Mouse (Mus musculus) cerebellum, postnatal 36 days (tissue): Measurements from ENCODE around the gene Cxcl2.

Experiments used
- DNase-seq, 2 experiments: peaks; one replicate each; pipeline ENCODE4 v3.0.0; 2021 to 2022; ENCODE audit warnings: mixed read lengths in 2 of 2

Cxcl2 gene

DNA sequence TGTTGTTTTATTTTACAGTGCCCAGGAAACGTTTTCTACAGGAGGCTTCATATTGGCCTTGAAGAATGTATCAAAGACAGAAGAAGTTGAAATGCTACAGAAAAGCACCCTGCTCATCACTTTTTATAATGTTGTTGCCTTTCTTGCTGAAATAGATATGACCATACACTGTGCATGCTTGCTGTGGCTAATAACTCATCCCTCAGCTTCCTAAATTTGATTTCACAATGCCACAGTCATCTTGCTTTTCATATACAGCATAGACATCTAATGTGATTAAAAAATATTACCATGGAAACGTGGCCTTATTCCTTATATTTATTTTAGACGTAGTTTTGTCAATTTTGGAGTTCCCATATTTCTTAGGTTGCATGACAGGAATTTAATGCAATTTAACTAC is 6.2 kb upstream of the Cxcl2 start:
- no peak for DNase-seq

- no peak for DNase-seq
Measured at GRCm38 (mm10) chr5:90899308-90899707, 4.4 kb upstream of the Cxcl2 start.

DNA sequence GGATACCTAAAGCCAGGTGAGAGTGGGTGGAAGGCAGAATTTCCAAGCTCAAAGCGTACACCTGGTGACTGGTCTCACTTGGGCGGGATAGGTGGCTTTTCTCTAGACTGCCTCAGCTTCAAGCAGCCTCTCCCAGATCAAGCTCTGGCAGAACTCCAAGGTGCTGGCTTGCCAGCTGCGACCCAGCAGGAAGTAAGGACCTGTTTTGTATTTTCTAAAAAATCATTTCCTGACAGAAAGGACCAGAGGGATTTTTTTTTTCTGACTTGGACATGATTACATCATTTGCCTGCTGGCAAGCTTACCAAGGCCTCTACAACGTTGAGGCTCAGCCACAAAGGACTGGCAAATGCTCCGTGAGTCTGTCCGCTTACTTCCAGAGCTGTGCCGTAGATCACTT is 3.5 kb upstream of the Cxcl2 start:
- peak; percentile 73 to 79 for DNase-seq

DNA sequence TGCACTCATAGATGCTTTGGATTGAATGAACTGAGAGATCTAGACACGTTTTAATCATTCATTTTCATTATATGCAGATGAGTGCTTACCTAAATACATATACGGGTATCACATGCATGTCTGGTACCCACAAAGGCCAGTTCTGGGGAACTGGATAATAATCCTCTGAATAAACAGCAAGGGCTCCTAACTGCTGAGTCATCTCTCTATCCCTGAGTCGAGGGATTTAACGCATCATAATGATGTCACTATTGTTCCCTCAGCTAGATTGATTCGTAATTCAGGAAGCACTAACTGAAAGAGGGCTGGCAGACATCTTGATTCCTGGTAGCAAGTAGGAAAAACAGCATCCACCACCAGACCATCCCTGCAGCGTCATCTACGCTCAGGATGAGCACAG is 3.0 kb upstream of the Cxcl2 start:
- DNase-seq = no peak

GRCm38 (mm10) chr5:90902380-90903260 is 1.1 kb upstream of the Cxcl2 start:
- peak in 1 of 2 experiments; percentile 10 for DNase-seq

DNA sequence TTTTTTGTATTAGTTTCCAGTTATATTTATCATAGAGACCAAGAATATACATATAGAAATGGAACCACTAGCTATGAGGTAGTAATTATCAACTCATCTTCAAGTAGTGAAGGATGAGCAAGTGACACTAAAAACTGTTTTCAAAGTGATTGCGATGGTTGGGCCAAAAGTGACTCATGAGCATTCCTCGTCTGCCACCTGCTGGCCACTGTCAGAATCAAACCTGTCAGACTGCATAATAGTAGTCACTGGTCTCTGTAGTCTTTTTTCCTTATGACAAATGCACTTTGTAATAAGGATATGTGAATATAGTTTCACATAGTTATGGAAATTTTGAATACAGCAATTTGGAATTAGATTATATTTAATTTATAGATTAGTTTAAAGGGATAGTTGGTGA is 5.3 kb downstream of the Cxcl2 start:
- peak; percentile 68 to 75 for DNase-seq

GRCm38 (mm10) chr5:90919495-90919894 is 15.8 kb downstream of the Cxcl2 start:
- DNase-seq = no peak

- no peak for DNase-seq
Measured at GRCm38 (mm10) chr5:90922958-90923357, 19.3 kb downstream of the Cxcl2 start.

DNA sequence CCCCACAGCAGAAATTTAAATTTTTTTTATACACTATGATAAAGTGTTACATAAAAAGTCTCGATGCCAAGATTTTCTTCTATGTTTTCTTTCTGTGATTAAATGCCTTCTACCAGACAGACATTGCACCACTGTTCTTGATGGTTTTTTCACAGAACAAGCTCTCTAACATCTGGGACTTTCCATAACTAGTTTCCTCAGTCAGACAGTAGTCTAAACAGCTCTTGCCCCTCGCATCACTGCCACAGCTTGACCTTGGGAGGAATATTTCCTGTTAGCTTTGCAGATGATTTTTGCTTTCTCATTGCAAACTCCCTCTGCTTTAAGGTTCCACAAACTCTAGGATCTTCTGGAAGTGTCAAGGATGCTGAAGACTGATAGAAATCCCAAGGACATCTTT is 26.9 kb downstream of the Cxcl2 start:
- no peak for DNase-seq

- DNase-seq = peak; percentile 60 to 66
Measured at GRCm38 (mm10) chr5:90930971-90931851, 27.5 kb downstream of the Cxcl2 start, which contains the start of gene Mthfd2l. Gene Mthfd2l, plus strand, starts transcription at chr5:90931117.

GRCm38 (mm10) chr5:90931911-90932310 is 28.2 kb downstream of the Cxcl2 start:
- no peak for DNase-seq

GRCm38 (mm10) chr5:90936706-90937105 is 33.0 kb downstream of the Cxcl2 start:
- DNase-seq = no peak

DNA sequence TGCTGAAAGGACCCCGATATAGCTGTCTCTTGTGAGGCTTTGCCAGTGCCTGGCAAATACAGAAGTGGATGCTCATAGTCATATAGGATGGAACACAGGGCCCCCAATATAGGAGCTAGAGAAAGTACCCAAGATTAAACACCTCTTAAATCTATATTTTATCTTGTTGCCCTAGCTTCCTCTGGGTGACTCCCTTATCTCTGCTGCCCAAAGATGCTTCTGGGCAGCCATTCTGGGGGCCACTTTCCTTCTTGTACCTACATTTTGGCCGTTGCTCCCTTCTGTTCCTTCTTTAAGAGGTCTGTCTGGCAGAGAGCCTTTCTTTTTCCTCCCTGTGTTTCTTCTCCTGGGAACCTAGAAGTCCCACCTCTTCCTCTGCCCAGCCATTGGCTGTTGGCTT is 41.8 kb downstream of the Cxcl2 start:
- DNase-seq = no peak

- DNase-seq = no peak
Measured at GRCm38 (mm10) chr5:90949499-90949898, 45.8 kb downstream of the Cxcl2 start.

- DNase-seq = peak; percentile 16 to 50
Measured at GRCm38 (mm10) chr5:90951475-90951874, 47.8 kb downstream of the Cxcl2 start.

GRCm38 (mm10) chr5:90952731-90953481 is 49.2 kb downstream of the Cxcl2 start:
- DNase-seq = no peak
